Mouse (Mus musculus) embryo, embryonic 9.5 days (tissue): ENCODE measurements around the gene Dnaaf3.

Experiments used
- DNase-seq: peaks from one replicate; pipeline ENCODE4 v3.0.0-alpha.2; 2017; ENCODE audit errors: extremely low spot score

Dnaaf3 gene

DNA sequence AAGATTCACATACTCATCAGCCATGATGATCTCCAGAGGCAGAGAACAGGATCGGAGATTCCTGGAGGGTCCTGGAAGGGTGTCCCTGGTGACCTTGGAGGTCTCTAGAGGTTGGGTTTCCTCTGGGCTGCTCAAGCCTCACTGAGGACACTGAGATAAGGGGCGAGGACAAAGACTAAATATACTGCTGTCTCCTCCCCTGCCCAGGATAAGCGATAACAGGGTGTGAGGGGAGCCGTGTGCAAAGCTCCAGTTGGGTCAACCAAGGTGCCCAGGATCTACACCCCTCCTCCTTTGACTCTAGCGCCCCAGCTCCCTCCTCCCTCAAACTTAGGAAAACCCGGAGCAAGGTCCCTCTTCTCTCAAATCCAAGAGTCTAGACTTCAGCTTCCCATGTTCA, 10.0 kb downstream of the Dnaaf3 start:
- no peak for DNase-seq

DNA sequence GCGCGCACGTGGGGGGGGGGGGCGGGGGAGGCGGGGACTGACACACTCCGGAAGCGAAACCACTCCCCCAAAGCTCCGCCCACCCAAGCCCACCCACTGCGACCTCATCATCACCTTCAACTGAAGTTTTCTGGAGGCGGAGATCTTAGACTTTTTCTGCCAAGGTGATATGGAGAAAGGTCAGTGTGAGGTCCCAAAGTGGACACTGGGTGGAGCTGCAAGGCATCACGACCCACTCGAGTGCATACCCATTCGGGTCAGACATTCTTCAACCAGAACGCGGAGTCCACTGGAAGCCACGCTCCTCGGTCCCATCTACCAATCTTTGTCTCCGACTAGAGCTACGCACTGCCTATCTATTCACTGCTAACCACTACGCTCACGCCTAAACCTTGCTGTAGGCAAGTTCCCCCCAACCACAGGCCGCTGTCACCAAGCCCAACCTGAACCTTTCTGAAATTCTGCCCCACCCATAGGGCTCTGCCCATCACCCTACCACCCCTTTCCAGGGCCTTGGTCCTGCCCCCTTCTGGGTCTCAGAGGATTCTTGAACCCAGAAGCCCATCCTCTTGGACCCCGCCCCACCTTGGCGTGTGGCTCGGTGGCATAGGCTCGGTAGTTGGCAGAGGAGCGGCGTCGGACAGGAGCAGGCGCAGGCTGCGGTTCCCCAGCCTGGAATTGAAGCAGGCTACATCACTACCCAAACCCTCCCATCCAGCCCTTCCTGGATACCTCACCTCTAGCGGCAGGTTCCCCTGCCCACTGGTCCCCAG, 10.8 kb downstream of the Dnaaf3 start:
- peak; percentile 41 for DNase-seq

DNA sequence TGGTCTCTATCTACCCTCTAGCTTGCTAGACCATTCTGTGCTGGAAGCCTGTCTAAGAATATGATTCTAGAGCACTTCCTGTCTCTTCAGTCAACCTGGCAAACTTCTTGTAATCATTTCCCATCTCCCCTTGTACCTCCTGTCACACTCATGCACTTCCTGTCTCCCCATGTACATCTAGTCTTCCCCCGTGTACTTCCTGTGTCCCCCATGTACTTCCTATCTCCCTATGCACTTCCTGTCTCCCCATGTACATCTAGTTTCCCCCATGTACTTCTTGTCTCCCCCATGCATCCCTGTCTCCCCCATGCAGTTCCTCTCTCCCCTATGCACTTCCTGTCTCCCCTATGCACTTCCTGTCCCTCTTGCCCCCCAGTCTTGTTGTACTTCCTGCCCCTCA, 13.8 kb downstream of the Dnaaf3 start:
- DNase-seq = no peak

DNA sequence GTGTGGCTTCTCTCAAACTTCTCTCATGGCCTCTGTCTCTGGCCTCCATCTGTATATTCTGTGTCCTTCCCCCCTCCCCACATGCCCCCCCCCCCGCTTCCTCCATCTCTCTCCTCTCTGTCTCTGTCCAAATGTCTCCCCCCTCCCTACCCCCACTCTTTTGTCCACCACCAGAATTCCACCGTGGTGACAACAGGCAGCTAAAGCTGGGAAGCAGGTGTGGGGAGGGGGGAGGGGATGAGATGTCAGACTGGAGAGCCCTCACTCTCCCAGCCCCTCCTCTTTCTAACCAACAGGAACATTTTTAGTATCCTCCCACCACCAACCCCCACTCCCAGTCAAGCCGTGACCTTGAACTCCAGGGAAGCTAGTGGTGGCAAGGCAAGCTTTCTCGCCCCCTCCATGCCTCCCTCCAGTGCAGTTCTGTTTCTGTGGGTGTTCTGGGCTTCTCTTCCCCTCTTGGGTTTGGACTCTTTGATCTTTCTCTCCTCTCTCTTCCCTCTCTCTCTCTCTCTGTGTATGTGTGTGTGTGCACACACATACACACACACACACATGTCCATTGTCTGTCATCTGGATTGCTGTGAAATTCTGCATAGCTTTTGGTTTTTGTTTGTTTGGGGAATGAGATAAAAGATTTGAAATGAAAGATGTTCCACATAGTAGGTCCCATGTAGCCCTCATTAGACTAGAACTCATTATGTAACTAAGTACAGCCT, 15.8 kb downstream of the Dnaaf3 start, which contains the start of gene Tnnt1:
Gene Tnnt1 (minus strand): TSS at position 51 of the 719 bp plus-strand sequence.
- DNase-seq = no peak

DNA sequence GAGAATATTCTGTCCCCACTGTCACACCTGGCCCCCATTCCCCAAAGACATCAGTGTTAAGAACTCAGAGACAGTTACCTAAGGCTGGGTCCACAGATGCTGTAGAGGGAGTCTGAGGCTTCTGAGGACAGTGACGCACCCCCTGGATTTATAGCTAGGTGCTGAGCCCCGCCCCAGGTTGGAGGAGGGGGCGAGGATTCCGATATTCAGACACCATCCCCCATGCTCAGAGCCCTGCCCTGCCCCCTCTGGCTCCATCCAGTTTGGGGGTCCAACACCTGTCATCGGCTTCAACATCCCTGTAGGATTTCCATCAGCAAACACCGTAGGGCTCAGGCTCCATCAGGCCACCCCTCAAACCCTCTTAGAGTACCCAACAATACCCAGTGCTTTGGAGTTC, 16.4 kb downstream of the Dnaaf3 start:
- no peak for DNase-seq

DNA sequence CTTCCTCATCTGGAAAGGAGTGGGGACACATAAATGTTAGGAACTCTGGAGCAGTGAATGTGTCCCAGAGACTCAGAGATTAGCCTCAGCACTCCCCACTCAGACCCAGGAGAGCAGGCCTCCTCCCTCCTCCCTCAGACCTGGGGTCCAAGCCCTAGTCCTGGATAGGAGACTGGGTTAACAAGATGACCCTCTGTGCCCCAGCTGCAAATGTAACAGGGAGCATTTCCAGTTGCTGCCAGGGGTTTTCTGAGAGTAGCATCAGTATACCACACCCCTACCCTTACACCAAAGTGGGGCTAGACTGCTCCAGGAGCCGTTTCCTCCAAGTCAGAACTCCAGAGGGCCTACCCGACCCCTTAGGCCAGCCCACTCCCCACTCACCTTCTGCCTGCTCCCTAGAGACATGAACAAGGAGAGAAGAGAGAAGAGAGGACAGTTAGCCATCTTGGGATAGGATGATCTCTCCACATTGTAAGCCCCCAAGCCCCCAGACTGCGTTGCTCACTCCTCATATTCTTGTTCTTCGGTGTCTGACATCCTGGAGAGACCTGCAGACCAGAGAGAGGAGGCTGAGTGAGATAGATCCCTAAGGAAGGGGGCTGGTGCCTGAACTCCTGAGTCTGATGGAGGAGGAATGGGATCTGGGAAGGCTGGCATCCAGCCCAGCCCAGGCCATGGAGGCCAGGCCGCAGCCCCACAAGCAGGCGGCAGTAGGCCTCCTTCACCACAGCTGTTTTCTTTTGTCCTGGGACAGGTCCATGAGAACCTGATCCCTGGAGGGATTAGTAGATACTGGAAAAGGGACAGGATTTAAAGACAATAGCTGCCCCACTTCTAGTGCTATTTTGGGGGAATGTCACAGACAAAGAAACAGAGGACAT, 18.2 kb downstream of the Dnaaf3 start:
- no peak for DNase-seq

DNA sequence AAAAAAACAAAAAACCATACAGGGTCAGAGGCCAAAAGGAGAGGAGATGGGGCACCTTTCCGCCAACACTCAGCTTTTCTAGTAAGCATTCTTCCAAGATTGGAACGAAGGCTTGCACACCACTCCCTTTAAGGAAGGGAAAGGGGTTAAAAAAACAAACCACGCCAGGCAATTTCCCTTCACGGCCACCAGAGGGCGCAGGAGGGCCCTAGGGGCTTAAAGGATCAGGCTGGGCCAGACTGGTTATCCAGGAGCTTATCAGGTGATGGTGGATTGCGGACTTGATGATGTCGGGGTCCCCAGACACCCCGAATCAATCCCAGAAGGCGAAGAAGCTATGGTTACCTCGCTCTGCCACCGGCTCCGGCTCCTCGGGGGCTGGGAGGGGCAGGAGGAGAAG, 19.0 kb downstream of the Dnaaf3 start:
- DNase-seq = peak; percentile 53

DNA sequence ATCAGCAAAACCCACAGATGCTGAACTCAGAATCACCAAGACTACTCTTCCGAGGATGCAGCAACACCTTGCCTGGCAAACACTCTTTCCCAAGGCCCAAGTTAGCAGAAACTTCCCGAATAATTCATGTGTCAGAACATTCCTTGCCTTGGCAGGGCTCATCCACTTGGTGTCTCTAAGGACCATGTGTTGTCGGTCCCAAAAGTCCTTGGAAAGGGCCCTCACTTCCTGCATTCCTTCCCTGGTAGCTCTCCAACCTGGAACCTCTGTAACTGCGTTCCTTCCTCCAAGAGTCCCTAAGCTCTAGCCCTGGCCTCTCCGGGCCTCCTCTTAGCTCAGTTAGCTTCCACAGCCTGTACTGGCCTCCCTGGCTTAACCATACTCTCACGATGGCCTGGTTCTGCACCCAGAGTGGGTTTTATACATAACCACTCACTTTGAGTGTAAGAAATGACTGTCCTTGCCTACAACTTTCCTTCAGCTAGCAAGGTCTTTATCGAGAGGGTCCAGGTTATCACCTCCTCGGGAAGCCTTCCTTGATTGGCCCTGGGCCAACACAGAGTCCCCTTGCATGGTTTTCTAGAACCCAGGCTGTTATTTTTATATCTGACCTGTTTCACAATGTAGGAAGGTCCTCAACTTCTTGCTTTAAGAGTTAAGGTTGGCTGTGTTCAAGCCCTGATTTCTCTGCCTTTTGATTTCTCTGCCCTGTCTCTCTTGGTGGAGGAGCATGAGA, 20.6 kb downstream of the Dnaaf3 start:
- DNase-seq = no peak

DNA sequence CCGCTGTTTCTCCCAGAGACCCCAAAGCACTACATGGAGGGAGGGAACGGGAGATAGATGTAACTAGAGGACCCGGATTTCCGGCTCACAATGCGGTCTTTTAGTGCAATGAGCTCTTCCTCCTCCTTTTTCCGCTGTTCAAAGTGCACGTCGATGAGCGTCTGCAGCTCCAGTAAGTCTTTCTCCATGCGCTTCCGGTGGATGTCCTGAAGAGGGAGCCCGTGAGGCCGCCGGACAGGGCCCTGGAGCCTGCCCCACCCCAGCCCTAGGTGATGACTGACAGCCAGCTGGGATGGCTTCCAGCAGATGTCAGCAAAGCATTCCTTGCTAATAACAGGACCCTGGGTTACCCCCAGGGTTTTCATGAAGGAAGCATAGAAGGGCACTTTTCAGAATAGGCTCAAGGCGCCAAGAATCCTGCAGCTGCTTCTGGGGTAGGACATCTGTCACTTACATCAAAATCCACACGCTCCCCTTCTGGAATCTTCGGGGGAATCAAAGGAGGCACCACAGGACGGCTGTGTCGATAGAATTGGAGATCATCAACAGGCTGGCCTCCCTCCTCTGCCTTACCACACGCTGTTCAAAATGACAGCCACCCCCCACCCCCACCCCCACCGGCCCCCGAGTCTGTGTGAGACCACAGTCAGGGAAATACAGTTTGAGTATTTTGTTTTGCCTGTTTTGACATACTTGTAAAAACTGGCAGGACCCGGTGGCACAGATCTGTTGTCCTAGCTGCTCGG, 22.2 kb downstream of the Dnaaf3 start:
- DNase-seq = peak; percentile 80

DNA sequence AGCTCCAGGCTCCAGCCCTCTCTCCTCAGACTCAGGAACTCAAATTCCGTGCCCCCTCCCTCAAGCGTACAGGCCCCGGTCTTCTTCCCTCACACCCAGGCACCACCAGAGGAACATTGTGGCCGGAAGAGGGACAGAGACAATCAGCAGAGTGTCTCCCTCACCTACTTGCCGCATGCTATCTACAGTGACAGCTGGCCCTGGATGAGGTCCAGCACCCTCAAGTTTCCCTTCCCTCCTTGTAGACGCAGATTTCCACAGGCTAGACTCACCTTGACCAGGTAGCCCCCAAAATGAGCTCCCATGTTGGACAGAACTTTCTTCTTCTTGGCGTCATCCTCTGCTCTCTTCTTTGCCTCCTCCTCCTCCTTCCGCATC, 23.5 kb downstream of the Dnaaf3 start:
- DNase-seq = no peak

DNA sequence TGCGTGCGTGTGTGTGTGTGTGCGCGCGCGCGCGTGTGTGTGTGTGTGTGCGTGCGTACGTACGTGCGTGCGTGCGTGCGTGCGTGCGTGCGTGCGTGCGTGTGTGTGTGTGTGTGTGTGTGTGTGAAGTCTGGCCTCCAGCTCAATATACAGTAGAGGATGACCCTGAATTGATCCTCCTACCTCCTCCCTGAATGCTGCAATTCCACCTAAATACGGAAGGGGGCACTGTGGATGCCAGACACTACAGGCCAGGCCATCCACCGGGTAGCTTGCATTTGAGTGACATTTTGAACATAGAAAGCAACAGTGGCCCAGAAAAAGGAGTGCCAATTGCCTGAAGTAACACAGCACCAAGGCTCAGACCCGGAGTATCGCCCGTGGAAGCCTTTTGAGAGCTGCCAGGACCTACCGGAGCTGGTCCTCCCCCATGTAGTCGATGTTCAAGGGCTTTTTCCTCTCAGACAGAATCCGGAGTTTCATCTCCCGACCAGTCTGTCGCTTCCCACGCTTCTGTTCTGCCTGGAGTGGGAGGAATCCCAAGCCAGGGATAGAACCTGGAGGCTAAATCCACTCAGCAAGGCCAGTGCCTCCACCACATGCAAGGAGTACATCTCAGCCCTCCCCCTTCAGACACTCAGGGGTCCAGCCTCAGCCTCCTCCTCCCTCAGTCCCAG, 24.1 kb downstream of the Dnaaf3 start:
- DNase-seq = no peak

DNA sequence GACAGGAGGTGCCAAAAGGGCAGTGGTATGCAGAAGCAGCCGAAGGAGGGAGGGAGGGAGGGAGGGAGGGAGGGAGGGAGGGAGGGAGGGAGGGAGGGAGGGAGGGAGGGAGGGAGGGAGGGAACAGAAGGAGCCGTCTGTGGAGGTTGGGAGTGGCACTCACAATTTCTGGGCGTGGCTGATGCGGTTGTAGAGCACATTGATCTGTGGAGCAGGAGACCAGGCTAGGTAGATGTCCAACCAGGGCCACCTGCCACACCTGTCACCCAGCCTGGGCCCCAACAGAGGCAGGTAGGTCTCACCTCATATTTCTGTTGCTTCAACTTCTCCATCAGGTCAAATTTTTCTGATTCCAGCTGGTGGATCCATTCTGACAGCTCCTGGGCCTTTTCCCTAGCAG, 25.0 kb downstream of the Dnaaf3 start:
- DNase-seq = no peak

DNA sequence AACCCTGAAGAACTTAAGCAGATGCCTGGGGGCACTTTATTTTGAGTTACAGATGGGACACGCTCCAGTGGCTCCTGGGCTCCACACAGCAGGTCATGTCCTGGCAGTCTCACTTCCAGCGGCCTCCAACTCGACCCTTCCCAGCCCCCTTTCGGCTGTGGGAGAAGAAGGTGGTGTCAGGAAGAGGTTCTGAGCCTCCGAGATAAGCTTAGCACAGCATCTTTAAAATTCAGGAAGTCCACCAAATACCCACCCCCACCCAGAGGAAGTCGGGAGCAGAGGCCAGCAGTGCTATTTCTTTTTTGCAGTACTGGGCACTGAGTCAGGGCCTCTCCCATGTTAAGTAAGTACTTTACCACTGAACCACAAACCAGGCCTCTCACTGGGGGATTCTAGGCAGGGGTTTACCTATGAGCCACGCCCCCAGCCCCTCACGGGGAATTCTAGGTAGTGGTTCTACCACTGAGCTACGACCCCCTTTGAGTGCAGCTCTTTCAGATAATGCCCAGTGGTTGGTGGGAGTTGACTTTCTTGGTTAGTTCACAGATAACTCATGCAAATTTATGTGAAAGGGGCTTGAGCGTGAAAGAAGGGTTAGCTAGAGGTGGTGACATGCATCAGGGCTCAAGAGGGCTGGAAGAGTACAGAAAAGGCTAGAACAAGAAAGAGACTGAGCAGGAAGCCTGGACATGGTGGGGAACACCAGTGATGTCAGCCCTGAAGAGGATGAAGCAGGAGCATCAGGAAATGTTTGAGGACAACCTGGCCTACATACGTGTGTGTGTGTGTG, 27.4 kb downstream of the Dnaaf3 start:
- no peak for DNase-seq

DNA sequence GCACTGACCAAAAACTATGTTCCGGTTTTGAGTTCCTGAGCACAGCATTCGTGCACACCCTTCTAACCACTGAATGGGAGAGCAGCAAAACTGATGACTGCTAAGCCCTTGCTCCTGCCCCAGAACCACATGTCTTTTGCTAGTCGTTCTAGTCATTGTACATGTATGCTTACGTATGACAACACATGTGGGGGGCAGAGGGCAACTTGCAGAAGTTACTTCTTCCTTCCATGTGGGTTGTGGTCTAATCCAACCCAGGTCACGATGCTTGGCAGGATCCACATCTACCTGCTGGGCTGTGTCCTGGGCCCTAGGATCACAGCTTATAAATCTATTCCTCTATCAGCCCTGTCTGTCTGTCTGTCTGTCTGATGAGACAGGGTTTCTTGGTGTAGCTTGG, 28.4 kb downstream of the Dnaaf3 start:
- no peak for DNase-seq

DNA sequence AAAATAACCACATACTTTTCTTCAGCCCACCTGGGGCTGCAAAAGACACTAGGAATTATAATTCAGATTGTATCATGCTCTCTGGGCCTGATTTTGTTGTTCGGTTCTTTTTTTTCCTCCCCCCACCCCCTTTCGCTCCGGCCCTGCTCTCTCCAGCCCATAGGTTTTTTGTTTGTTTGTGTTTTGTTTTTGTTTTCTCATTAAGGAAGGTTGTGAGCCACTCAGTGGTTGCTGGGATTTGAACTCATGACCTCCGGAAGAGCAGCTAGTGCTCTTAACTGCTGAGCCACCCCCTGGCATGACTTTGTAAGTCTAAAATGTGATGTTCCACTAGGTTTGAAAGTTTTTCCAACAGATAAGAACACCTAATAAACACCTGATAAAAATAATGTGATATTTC, 29.2 kb downstream of the Dnaaf3 start:
- no peak for DNase-seq

DNA sequence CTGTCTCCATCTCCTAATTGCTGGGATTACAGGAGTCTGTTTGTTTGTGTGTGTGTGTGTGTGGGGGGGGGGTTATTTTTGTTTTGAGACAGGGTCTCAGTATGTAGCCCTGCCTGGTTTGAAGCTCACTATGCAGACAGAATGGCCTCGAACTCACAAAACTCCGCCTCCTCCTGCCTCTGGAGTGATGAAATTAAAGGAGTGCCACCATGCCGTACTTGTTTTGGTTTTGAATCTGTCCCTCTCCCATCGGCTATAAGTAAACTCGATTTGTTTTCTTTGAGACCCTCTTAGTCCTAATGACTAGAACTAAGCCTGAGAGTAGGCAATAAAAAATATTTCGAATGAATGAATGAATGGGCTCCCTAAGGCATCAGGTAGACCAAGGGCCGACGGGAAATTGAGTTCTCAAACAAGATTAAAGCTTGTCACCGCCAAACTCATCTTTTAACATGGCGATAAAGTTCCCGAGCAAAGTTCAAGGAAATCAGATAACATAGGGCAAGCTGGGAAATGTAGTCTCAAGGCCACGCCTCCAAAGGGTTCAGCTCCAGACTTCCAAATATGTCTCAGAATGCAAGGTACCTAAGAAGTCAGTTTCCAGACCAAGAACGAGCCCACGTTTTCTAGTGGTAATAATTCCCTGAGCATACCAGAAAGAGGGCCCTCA, 29.7 kb downstream of the Dnaaf3 start:
- DNase-seq = peak; percentile 53

DNA sequence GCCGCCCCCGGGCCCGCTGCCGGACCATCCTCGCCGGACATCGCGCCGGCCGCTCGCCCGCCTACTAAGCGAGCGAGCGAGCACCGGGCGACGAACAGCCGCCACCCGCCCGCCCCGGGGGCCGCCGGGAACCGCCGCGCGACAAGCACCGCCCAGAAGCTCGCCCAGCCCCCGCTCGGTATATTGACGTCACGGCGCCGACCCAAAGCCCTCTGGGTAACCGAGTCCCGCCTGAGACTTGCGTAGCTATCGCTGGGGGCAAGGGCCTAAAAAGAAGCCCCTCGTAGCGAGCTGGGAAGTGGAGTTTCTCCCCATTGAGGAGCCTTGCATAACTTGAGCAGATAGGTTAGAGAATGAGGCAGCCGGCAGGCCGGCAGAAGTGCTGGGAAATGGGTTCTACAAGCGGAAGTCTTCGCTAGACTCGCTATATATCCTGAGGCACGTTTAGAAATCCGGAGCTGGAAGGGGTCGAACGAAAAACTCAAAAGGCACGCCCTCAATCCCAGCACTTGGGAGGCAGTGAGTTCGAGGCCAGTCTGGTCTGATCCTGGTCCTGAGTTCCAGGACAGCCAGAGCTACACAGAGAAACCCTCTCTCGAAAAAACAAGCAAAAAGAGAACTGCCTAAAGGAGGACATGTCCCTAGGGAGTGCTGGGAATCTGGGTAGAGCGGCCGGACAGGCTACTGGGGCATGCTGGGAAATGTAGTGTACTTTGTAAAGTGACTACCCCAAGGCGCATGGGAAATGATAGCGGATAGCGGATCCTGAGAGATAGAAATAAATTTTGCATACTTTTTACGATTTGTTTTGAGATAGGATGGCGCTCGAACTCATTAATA, 30.5 kb downstream of the Dnaaf3 start, which contains the start of gene Ppp1r12c:
Gene Ppp1r12c (minus strand): TSS at position 123 of the 840 bp plus-strand sequence.
- peak; percentile 93 for DNase-seq

DNA sequence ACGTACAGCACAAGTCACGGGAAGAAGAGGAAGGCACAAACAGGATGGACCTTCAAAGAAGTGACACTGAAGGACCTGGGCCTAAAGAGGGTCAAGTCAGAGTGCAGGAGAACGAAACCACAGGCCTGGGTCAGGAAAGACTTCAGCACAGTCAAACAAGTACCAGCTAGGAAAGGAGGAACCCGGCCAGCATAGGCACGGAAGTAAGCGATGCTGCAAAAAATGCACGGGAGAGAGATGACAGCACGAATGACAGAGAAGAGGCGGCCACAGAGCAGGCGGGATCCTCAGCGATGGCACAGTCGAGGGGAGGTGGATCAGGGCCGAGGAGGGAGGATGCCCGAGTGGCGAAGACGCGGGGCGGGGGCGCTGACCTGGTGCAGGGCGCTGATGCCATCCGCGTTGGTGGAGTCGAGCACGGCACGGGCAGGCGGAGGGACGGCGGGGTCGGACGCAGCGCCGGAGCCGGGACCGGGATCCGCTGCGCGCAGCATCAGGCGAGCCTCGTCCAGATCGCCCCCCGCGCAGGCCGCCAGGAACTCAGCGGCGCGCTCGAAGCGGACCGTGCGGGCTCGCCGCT, 31.3 kb downstream of the Dnaaf3 start:
- DNase-seq = no peak
